Mouse (Mus musculus) erythroid progenitor cell, adult 5-6 weeks (primary cell): Measurements from ENCODE around the gene Ptpn11. TPM values are rescaled to one million over a fixed set of nuclear protein-coding genes. Genes with fewer than 3 reads are reported as not detected.

ENCODE experiments used
- ATAC-seq: replicated peaks from 2 replicates; pipeline ENCODE4 v1.8.0; 2016; ENCODE audit warnings: moderate number of reproducible peaks, mild to moderate bottlenecking, moderate TSS enrichment, inconsistent platforms; ENCODE audit not compliant: poor library complexity, low FRiP score, severe bottlenecking
- total RNA-seq, 2 experiments: library from RNA; stranded (forward) in 1 of 2; stranded (reverse) in 1 of 2; fragments of 150-400 nt in 1 of 2; fragments of 186-747, 209-891 nt in 1 of 2; gene quantifications; 2 replicates each; pipeline versions ENCODE4 v1.2.3 to v1.2.4; 2015 to 2017; ENCODE audit warnings: low replicate concordance in 2 of 2

Ptpn11 gene
- total RNA-seq, 2 experiments from 2014 or later, result 19.3 to 36.9 TPM

DNA sequence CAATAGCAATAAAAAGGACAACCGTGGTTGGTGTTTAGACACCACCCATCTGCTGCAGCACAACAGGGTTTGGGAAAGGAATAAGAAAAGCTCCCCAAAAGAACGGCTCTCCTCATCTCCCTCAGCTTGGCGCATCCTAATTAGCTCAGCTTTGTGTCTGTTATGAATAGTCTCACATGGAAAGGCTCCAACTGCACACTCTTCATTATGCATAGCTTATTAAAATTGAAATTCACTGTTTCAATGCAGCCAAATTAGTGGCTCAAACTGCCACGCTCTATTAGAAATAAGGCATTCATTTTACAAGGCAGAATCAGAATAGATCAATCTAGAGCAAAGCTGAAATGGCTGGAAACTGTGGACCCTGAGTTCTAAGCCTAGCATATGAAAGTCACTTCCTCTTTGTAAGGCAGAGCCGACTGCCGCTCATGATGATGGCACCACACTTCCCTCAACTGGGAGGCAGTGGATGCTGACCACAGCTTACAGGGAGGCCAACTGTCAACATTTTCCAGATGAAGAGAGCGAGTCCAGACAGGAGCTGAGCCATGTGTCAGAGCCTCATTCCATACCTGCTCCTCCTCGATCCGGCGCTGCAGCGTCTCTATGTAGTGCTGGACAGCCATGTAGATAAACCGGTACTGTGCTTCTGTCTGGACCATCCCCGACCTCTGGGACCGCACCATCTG is 48.6 kb downstream of the Ptpn11 start:
- no peak for ATAC-seq

DNA sequence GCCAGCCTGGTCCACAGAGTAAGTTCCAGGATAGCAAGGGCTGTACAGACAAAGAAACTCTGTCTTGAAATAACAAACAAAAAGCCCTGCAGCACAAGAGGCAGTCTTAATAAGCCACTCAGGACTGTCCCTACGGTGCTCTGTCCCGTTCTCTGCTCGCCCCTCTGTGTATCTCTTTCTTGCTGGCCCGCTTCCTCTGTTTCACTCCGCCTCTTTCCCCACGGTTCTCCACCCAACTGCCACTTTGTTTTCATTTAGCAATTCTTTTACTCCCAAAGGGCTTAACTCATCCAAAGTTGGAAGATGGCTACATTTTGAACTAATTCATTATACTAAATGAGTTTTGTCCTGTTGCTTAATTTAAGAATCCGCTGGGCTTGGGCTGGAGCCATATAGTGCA is 50.9 kb downstream of the Ptpn11 start:
- ATAC-seq, result no peak

DNA sequence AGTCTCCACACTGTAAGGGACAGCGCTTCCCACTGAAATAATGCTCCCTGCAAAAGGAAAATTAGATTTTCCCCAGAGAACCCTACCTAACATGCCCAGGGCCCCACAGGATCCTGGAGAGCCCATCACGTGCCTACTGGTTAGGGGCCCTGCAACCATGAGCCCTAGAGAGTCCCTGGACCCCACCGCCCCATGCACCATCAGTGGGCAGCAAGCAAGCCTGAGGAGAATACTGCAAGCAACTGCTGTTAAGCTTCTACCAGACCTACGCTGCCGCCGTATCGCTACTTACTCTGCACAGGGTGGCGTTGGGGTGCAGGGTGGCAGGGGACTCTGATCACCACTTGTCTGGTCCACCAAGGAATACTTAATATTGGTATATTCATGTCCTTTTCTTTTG is 54.1 kb downstream of the Ptpn11 start:
- ATAC-seq, result no peak

DNA sequence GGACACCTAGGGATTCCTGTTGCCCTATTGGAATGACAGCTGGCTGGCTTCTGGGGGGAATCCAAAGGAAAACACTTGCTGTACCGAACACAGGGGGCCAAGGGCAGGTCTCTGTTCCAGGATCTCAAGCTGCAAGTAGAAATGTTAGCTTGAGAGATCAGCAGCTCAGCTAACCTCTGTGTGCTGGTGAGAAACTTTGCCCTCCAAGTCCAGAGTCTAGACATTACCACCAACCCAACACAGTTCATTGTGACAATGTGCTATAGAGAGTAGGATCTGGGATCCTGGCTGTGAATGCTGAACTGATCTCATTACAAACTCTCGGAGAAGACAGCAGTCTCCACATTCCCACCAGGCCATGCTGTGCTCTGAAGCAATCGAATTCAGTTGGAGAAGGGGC is 59.4 kb downstream of the Ptpn11 start:
- ATAC-seq, result no peak

DNA sequence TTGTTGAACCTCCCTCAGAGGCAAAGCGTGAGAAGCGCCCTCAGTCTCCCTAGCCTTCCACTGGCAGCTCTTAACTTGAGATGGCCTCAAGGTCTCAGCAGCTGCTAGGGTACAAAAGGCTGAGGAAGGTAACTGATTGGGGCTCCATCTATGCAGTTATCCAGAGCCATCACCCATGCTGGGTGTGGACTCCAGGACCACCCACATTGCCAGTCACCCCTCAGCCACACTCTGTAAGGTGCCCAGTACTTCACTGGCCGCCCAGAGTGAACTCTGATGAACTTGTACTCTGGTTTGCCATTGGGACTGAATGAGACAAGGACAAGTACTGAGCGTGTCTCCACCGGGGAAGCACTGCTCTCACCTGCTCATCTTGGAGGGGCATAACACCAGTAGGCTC is 61.9 kb downstream of the Ptpn11 start:
- ATAC-seq, result no peak

GRCm38 (mm10) chr5:121126051-121126450 is 65.1 kb downstream of the Ptpn11 start:
- ATAC-seq, result no peak

- ATAC-seq, result no peak
Measured at GRCm38 (mm10) chr5:121125563-121125962, 65.6 kb downstream of the Ptpn11 start.

DNA sequence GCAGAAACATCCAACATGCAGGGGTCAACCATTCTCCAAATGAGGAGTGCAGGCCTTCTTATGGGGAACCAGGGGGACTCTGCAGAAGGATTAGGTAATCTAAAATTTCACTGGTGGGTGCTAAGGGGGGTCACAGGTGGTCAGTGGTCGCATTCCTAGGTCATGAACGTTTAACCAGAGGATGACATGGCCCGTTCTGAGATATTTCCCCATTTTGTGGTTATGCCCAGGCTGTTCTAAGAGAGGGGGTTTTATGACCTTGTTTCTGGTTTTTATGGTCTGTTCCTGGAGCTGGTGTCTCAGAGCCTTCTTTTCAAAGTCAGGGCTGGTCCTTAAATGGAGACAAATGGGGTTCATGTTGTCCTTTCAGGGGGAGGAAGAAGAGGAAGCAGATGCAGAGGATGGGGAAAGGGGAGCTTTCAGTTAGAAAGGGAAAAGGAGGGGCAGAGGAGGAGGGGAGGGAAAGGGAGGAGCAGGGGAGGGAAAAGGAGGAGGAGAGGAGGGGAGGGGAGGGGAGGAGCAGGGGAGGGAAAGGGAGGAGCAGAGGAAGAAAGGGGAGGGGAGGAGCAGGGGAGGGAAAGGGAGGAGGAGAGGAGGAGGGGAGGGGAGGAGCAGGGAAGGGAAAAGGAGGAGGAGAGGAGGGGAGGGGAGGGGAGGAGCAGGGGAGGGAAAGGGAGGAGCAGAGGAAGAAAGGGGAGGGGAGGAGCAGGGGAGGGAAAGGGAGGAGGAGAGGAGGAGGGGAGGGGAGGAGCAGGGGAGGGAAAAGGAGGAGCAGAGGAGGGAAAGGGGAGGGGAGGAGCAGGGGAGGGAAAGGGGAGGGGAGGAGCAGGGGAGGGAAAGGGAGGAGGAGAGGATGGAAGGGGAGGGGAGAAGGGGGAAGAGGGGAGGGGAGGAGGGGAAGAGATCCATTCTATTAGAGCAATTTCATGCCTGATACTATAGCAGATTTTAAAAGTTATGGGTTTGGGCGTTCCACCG is 66.7 kb downstream of the Ptpn11 start:
- no peak for ATAC-seq

GRCm38 (mm10) chr5:121123399-121123798 is 67.8 kb downstream of the Ptpn11 start:
- ATAC-seq, result no peak

DNA sequence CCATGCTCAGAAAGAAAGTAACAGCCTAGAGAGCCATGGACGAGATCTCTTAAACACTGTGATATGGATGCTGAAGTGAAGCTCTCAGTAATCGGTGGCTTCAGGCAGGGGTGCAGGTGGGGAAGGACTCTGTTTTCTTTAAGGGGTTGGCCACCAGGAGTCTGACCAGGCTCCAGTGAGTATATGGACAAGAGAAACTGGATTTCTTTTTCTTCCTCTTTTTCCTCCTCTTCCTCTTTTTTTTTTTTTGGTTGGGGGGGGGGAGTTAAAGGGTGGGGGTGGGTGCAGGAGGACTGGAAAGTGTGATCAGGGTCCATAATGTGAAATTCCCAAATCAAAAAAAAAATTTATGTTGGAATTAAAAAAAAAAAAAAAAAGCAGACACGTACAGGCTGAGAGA is 68.6 kb downstream of the Ptpn11 start:
- ATAC-seq, result no peak

GRCm38 (mm10) chr5:121122036-121122435 is 69.2 kb downstream of the Ptpn11 start:
- no peak for ATAC-seq

DNA sequence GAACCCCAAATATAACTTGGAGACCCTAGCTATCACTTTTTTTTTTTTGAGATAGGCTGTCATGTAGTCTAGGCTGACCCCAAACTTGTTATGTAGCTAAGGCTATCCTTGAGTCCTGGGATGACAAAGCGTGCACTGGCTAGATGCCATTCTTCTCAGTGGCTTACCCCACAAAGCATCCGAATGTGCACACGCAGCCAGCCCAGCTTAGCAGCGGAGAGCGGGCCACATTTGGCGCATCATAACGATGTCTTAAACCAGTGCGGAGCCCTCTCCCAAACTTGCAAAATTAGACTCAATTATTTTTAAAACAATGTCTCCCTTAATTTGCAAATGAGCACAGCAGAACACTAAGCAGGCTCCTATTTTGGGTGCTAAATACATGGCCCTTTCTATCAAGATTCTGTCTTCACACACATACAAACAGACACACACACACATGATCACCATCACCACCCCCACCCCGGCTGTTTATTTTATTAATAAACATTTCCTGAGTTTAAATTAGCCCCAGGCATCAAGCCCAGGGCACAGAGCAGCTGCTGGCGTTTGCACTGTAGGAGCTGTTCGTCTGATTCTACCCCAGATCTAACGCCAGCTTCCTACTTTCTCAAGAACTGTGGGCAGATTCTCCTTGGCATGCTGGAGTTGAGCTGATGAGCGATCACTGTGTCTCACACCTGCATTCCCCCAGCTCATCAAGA is 71.7 kb downstream of the Ptpn11 start:
- no peak for ATAC-seq

- ATAC-seq, result no peak
Measured at GRCm38 (mm10) chr5:121118345-121118744, 72.9 kb downstream of the Ptpn11 start.

DNA sequence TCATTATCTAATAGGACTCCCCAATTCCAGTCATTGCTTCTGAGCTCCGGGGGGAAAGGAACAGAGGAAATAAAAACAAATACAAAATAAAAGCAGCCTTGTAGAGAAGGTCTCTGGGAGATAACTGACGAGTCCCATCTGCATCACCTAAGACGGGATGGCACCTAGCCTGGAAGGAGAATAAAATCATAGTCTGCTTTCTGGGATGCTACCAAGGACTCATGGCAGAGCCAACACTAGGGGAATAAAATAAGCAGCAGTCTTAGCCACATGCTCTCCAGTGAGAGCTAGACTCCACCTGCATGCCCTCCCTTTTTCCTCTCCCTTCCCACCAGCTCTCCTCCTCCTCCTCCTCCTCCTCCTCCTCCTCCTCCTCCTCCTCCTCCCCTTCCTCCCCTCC is 74.3 kb downstream of the Ptpn11 start:
- ATAC-seq, result no peak

DNA sequence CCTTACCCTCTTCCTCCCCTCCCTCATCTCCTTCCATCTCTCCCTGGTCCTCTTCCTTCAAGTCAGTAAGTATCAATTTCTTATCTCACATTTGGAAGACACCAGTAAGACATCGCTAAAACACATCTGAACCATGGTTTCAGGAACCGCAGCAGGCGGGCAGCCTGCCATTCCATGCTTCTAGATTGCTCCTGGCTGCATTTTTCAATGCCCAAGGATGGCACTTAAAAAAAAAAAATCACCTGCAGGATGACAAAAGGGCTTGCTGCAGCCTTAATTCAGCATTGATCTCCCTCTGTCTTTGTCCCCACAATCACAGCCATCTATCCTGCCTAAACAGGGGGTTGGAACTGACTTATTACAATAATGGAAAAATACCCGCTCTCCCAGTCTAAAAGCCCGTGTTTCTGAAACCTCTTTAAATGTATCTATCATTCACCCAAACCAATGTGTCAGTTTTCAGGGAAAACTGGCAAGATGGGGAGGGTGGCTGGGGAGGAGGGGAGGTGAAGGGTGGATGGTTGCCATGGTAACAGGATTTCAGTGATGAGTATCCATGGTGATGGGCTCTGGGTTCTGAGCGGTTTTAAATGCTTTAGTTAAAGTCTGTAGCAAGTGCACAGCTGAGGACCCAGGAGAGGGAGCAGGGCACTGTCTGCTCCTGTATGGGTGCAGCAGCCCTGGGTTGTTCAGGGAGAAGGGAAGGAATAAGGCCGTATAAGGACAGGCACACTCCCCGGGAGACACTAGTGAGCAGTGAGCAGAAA is 75.6 kb downstream of the Ptpn11 start:
- ATAC-seq, result 0 out of 2 replicates have a peak, but pooled peaks have one; percentile 36

DNA sequence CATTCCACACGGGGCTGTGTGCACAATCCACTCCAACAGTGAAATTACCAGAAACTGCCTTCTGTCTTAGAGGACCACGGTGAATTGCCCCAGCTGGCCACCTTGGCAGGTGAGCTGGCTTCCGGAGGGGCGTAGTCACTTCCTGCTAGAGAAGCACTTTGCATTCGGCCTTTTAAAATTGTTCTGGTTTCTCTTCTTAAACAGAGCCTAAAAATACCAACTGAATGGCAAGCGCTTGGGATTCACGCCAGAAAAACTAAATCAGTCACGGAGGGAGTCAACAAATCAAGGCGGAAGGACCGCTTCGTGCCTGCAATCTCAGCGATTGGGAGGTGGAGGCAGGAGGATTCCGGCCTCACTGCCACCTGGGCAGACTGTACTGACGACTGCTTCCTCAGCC is 77.0 kb downstream of the Ptpn11 start:
- no peak for ATAC-seq

GRCm38 (mm10) chr5:121112390-121112789 is 78.8 kb downstream of the Ptpn11 start:
- ATAC-seq, result no peak

DNA sequence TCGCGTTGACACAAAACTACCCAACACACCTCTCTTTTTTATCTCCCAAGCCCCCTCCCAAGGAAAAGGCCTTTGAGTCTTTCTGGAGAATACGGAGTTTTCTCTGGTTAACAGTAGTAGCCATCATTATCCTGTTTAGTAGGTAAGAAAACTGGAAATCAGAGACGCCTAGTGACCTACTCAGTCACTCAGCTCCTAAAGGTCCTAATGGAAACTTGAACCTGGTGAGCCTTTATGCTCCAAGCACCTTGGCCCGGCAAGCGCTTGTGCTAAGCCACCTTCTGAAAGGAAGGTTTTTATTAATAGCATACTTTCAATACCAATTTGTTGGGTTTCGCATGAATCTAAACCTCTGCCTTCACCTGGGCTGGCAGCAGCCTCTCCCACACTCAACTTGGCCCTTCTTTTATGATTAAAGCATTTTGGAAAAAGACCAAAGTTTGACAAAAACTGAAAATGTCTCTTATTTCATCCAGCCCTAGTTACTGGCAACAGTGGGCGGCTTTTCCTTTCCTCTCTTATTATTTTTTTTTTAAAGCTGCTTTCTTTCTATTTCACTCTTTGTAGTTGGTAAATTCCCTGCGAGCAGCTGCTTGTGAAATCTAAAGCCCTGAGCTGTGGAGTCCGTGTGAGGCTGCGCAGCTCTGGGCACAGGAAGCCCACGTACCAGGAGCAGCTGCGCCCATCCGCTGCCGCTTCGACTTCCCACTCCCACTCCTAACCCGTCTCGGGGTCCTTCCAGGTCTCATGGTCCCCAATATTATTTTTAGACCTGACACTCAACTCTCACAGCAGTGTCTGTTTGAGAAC is 79.9 kb downstream of the Ptpn11 start:
- ATAC-seq, result no peak

DNA sequence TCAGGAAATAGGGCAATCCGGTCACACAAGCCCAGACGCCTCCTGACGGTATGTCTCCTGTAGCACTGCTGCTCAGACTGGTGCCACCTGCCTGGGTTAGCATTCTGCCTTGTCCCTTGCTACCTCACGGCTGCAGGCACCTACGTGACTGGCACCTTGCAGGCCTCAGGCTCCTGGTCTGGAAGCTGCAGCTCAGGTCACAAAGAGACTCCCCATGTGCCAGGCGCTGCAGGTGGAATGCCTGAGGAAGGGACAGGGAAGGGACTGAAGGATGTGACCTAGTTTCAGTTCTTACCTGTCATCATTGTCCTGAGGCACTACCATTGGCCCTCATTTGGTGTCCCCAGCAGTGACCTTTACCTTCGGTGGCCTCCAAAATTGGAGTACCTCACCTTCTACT is 82.0 kb downstream of the Ptpn11 start:
- ATAC-seq, result no peak
